Mouse (Mus musculus) spleen, adult 2 months (tissue): ENCODE measurements around the gene Car14. TPM values are rescaled to one million over a fixed set of nuclear protein-coding genes. Genes with fewer than 3 reads are reported as not detected.
"Not testable (repeated sequence)": the region's sequence is repeated elsewhere in the genome, so short reads cannot be mapped to it uniquely, and the experiment has no call there.

Experiments
- DNase-seq, 2 experiments: peaks; one replicate each; pipeline versions ENCODE4 v3.0.0 to v3.0.0-alpha.2; 2012 to 2021; ENCODE audit warnings: low spot score in 2 of 2, low read depth in 1 of 2
- H3K27ac ChIP-seq: fragments of 200-500 bp; 2 replicates; pipeline ENCODE4 v1.5.1; 2012; ENCODE audit warnings: low read length, inconsistent platforms; ENCODE audit not compliant: insufficient read depth
- H3K27me3 ChIP-seq: fragments of 200-500 bp; 2 replicates; pipeline ENCODE4 v1.6.1; 2012; ENCODE audit warnings: mild to moderate bottlenecking, moderate library complexity, low read length, inconsistent platforms; ENCODE audit not compliant: control insufficient read depth, insufficient read depth
- H3K36me3 ChIP-seq: fragments of 200-500 bp; 2 replicates; pipeline ENCODE4 v1.6.1; 2012; ENCODE audit warnings: mild to moderate bottlenecking, low read length, inconsistent platforms; ENCODE audit not compliant: control insufficient read depth, insufficient read depth
- H3K4me1 ChIP-seq: fragments of 200-500 bp; 2 replicates; pipeline ENCODE4 v1.6.1; 2011; ENCODE audit warnings: inconsistent platforms; ENCODE audit not compliant: control insufficient read depth, insufficient read depth, insufficient read length
- H3K4me3 ChIP-seq: fragments of 200-500 bp; 2 replicates; pipeline ENCODE4 v1.5.1; 2011; ENCODE audit warnings: mild to moderate bottlenecking, inconsistent platforms; ENCODE audit not compliant: insufficient read depth, insufficient read length; ENCODE audit errors: extremely low read depth
- CTCF ChIP-seq: fragments of 200-500 bp; IDR thresholded peaks from 2 replicates; pipeline ENCODE4 v1.5.1; 2011; ENCODE audit warnings: mild to moderate bottlenecking, inconsistent platforms; ENCODE audit not compliant: insufficient read depth, insufficient read length, insufficient replicate concordance; ENCODE audit errors: extremely low read depth
- POLR2A ChIP-seq: fragments of 200-500 bp; IDR thresholded peaks from 2 replicates; pipeline ENCODE4 v1.6.1; 2011; ENCODE audit warnings: low read depth, low read length, inconsistent platforms
- WGBS: fragments of 180-500 bp; shearing (Covaris S2); methylation state at CpG from one replicate; pipeline ENCODE4 v1.1.7; 2018; 5-methylcytosine and 5-hydroxymethylcytosine counted together
- polyA plus RNA-seq: library from polyadenylated mRNA; depleted of rRNA; stranded (reverse); fragments of >200 nt; gene quantifications from 2 replicates; pipeline ENCODE4 v1.2.3, GENCODE M21; 2012

The Car14 gene
- polyA plus RNA-seq, 1 experiment, result 0.50 TPM

- WGBS, result 41% methylated on average over 6 of the region's 6 CpGs
- H3K36me3 ChIP-seq, result no peaks in the 10 kb centered on the region
- H3K4me3 ChIP-seq, result peak overlapping the region; percentile 56; the same call in 1 of the 2 replicates
- H3K27ac ChIP-seq, result peak overlapping the region; percentile 4; the same call in 1 of the 2 replicates
- DNase-seq, result no peak
- no peaks in the 10 kb centered on the region for H3K4me1 ChIP-seq
- H3K27me3 ChIP-seq, result no peaks in the 10 kb centered on the region
- TF ChIP-seq CTCF (no peak), POLR2A (no peak)
Measured at GRCm38 (mm10) chr3:95928261-95928657, 23.8 kb upstream of the Car14 start.

GRCm38 (mm10) chr3:95925087-95925486, 20.6 kb upstream of the Car14 start:
- H3K36me3 ChIP-seq, result no peaks in the 10 kb centered on the region
- no peak for DNase-seq
- H3K27ac ChIP-seq, result no peak overlapping the region
- 61% methylated on average over 5 of the region's 5 CpGs for WGBS
- H3K4me1 ChIP-seq, result no peaks in the 10 kb centered on the region
- TF ChIP-seq CTCF (no peak), POLR2A (no peak)
- H3K27me3 ChIP-seq, result no peaks in the 10 kb centered on the region
- H3K4me3 ChIP-seq, result no peak overlapping the region

- TF ChIP-seq POLR2A, result no peak
- Histone ChIP-seq H3K27ac (no peak overlapping the region), H3K27me3 (no peaks in the 10 kb centered on the region), H3K36me3 (no peaks in the 10 kb centered on the region), H3K4me3 (no peak overlapping the region), H3K4me1 (no peaks in the 10 kb centered on the region)
- no peak for DNase-seq
- WGBS, result 52% methylated on average over 4 of the region's 4 CpGs
Measured at GRCm38 (mm10) chr3:95924185-95924584, 19.7 kb upstream of the Car14 start.

GRCm38 (mm10) chr3:95923429-95923828, 18.9 kb upstream of the Car14 start:
- not testable (repeated sequence) for H3K27me3 ChIP-seq, DNase-seq
- 89% methylated on average over 7 of the region's 7 CpGs for WGBS

GRCm38 (mm10) chr3:95920532-95920931, 16.0 kb upstream of the Car14 start:
- not testable (repeated sequence) for H3K4me3 ChIP-seq, H3K4me1 ChIP-seq, H3K36me3 ChIP-seq, H3K27ac ChIP-seq, H3K27me3 ChIP-seq, DNase-seq
- 95% methylated on average over 2 of the region's 2 CpGs for WGBS

More at GRCm38 (mm10) chr3:95923429-95923828, 18.9 kb upstream of the Car14 start:
- H3K4me1 ChIP-seq, H3K4me3 ChIP-seq, H3K36me3 ChIP-seq, H3K27ac ChIP-seq: not testable (repeated sequence)

- no peaks in the 10 kb centered on the region for H3K36me3 ChIP-seq
- no peaks in the 10 kb centered on the region for H3K27me3 ChIP-seq
- no peak overlapping the region for H3K4me3 ChIP-seq
- no peak for DNase-seq
- no peaks in the 10 kb centered on the region for H3K4me1 ChIP-seq
- TF ChIP-seq POLR2A (no peak), CTCF (no peak)
- H3K27ac ChIP-seq, result no peak overlapping the region
- 45% methylated on average over 7 of the region's 7 CpGs for WGBS
Measured at GRCm38 (mm10) chr3:95916760-95917159, 12.3 kb upstream of the Car14 start.

GRCm38 (mm10) chr3:95914706-95915105, 10.2 kb upstream of the Car14 start:
- H3K27ac ChIP-seq, result no peak overlapping the region
- no peaks in the 10 kb centered on the region for H3K36me3 ChIP-seq
- H3K4me3 ChIP-seq, result no peak overlapping the region
- DNase-seq, result no peak
- no peaks in the 10 kb centered on the region for H3K4me1 ChIP-seq
- WGBS, result 81% methylated on average over 4 of the region's 4 CpGs
- H3K27me3 ChIP-seq, result no peaks in the 10 kb centered on the region
- TF ChIP-seq POLR2A (no peak), CTCF (no peak)
